7 mouse cellular contexts compared by ENCODE assay signal in genomic region chr11:100389931-100390445, GRCm38 (mm10). TPM values are rescaled to one million over a fixed set of nuclear protein-coding genes. Genes with fewer than 3 reads are reported as not detected.
DNase-seq lines count a peak whose midpoint lies in the region; ATAC-seq and TF ChIP-seq lines count a peak whose summit lies in the region.

No protein-coding gene starts in this region.

- no peak overlapping the region for H3K4me3 ChIP-seq in heart, postnatal 0 days (ENCODE audit: low read depth, low read length)

- peak overlapping the region; percentile 44 for H3K4me2 ChIP-seq in heart, postnatal 0 days (ENCODE audit: low read depth, low read length)

- WGBS in heart, postnatal 0 days: 19% methylated on average over 8 of the region's 8 CpGs

- TF ChIP-seq EP300 in heart, postnatal 0 days (IDR thresholded peaks at IDR 0.05; ENCODE audit: low read depth): peak; percentile 61; the same call in 1 of the 2 replicates

- H3K9ac ChIP-seq in heart, postnatal 0 days (replicated peaks; ENCODE audit: low read depth, low read length): peak overlapping the region; percentile 32; the same call in 1 of the 2 replicates

- H3K9me3 ChIP-seq in heart, postnatal 0 days (replicated peaks; ENCODE audit: control insufficient read depth, low read length): no peaks in the 10 kb centered on the region

- peaks cover 86% of the 10 kb centered on the region for H3K4me1 ChIP-seq in heart, postnatal 0 days (ENCODE audit: control insufficient read depth, insufficient read depth)

- H3K27me3 ChIP-seq in heart, postnatal 0 days (ENCODE audit: control insufficient read depth, insufficient read depth, low read length): no peaks in the 10 kb centered on the region

- no peak for TF ChIP-seq CTCF in heart, postnatal 0 days (IDR thresholded peaks at IDR 0.05; ENCODE audit: low read depth)

- H3K36me3 ChIP-seq in heart, postnatal 0 days (replicated peaks; ENCODE audit: control insufficient read depth, insufficient read depth, low read length): peaks cover 18% of the 10 kb centered on the region

- ATAC-seq in heart, postnatal 0 days (ENCODE audit: insufficient read depth, low read depth): peak; percentile 21
- no peak for ATAC-seq in megakaryocyte-erythroid progenitor cell, adult 5-6 weeks (replicated peaks; ENCODE audit: low FRiP score, low TSS enrichment, poor library complexity, severe bottlenecking)

- peak; percentile 49 to 69 for DNase-seq in adrenal gland, postnatal 36 days
- DNase-seq in cerebellum, postnatal 14 days: peak; percentile 85 to 88
- DNase-seq in heart, postnatal 0 days (ENCODE audit: low spot score): peak; percentile 59
- peak; percentile 78 to 84 for DNase-seq in kidney, postnatal 36 days
- DNase-seq in skeletal muscle tissue, adult 2 months (ENCODE audit: low read depth, low spot score): peak; percentile 81
- DNase-seq in right cerebral cortex, postnatal 14 days: no peak

- peak overlapping the region; percentile 88 for H3K27ac ChIP-seq in heart, postnatal 0 days (ENCODE audit: low read depth)

RNA-seq across cellular contexts. Expression of gene Jup, which starts 7.6 kb away (rescaled TPM):
- 10 to 100 TPM; 73.9 to 87.1 TPM for total RNA-seq in adrenal gland, postnatal 36 days (2021)
- total RNA-seq in heart, postnatal 0 days (2014; rRNA removed; ENCODE audit: low replicate concordance): 319 and 341 TPM in 2 replicates
- polyA plus RNA-seq in heart, postnatal 0 days (2015; fragmentation: Nextera tagmentation; extraction: Ambion mirVana): 135 and 142 TPM in 2 replicates
- total RNA-seq in megakaryocyte-erythroid progenitor cell, adult 5-6 weeks (2014; fragmentation: Nextera tagmentation): 0.40 and 0.81 TPM in 2 replicates
- 0.52 and 0.80 TPM in 2 replicates for total RNA-seq in megakaryocyte-erythroid progenitor cell, adult 5-6 weeks (2017)

RNA-seq across cellular contexts. Expression of gene P3h4, which starts 24.6 kb away (rescaled TPM):
- 10 to 100 TPM; 26.3 to 40.5 TPM for total RNA-seq in adrenal gland, postnatal 36 days (2021)
- total RNA-seq in heart, postnatal 0 days (2014; rRNA removed; ENCODE audit: low replicate concordance): 58.0 and 66.1 TPM in 2 replicates
- 39.3 and 42.9 TPM in 2 replicates for polyA plus RNA-seq in heart, postnatal 0 days (2015; fragmentation: Nextera tagmentation; extraction: Ambion mirVana)
- 1.0 TPM in 1 of 2 replicates, not detected in the other for total RNA-seq in megakaryocyte-erythroid progenitor cell, adult 5-6 weeks (2014; fragmentation: Nextera tagmentation)
- 0.08 and 0.33 TPM in 2 replicates for total RNA-seq in megakaryocyte-erythroid progenitor cell, adult 5-6 weeks (2017)

RNA-seq across cellular contexts. Expression of gene Fkbp10, which starts 25.5 kb away (rescaled TPM):
- 10 to 100 TPM; 23.7 to 27.2 TPM for total RNA-seq in adrenal gland, postnatal 36 days (2021)
- total RNA-seq in heart, postnatal 0 days (2014; rRNA removed; ENCODE audit: low replicate concordance): 106 and 114 TPM in 2 replicates
- 93.0 and 95.9 TPM in 2 replicates for polyA plus RNA-seq in heart, postnatal 0 days (2015; fragmentation: Nextera tagmentation; extraction: Ambion mirVana)
- not detected in 2 replicates for total RNA-seq in megakaryocyte-erythroid progenitor cell, adult 5-6 weeks (2014; fragmentation: Nextera tagmentation)
- 0.53 TPM in 1 of 2 replicates, not detected in the other for total RNA-seq in megakaryocyte-erythroid progenitor cell, adult 5-6 weeks (2017)

RNA-seq across cellular contexts. Expression of gene Hap1, which starts 34.1 kb away (rescaled TPM):
- total RNA-seq in adrenal gland, postnatal 36 days (2021): 10 to 100 TPM; 36.0 to 43.8 TPM
- 3.5 and 5.7 TPM in 2 replicates for total RNA-seq in heart, postnatal 0 days (2014; rRNA removed; ENCODE audit: low replicate concordance)
- polyA plus RNA-seq in heart, postnatal 0 days (2015; fragmentation: Nextera tagmentation; extraction: Ambion mirVana): 2.0 TPM in 2 replicates
- not detected in 2 replicates for total RNA-seq in megakaryocyte-erythroid progenitor cell, adult 5-6 weeks (2014; fragmentation: Nextera tagmentation)
- total RNA-seq in megakaryocyte-erythroid progenitor cell, adult 5-6 weeks (2017): not detected in 2 replicates

RNA-seq across cellular contexts. Expression of gene Nt5c3b, which starts 51.6 kb away (rescaled TPM):
- total RNA-seq in adrenal gland, postnatal 36 days (2021): 10 to 100 TPM; 53.8 to 58.2 TPM
- 54.4 and 68.3 TPM in 2 replicates for total RNA-seq in heart, postnatal 0 days (2014; rRNA removed; ENCODE audit: low replicate concordance)
- polyA plus RNA-seq in heart, postnatal 0 days (2015; fragmentation: Nextera tagmentation; extraction: Ambion mirVana): 84.7 and 85.0 TPM in 2 replicates
- total RNA-seq in megakaryocyte-erythroid progenitor cell, adult 5-6 weeks (2014; fragmentation: Nextera tagmentation): 35.7 and 54.2 TPM in 2 replicates
- total RNA-seq in megakaryocyte-erythroid progenitor cell, adult 5-6 weeks (2017): 25.9 and 33.8 TPM in 2 replicates

Comparison
In these comparisons a context has a peak if more than half of its experiments do, and no peak if none do; other contexts are left out.
1. RNA of gene Jup, which starts 7.6 kb away (total RNA-seq): 319 to 341 TPM in heart, postnatal 0 days and 73.9 to 87.1 TPM in adrenal gland, postnatal 36 days; 0.40 to 0.81 TPM in megakaryocyte-erythroid progenitor cell, adult 5-6 weeks; every median in the first group is over 10 times any median in the second.
2. RNA of gene P3h4, which starts 24.6 kb away (total RNA-seq): 58.0 to 66.1 TPM in heart, postnatal 0 days and 26.3 to 40.5 TPM in adrenal gland, postnatal 36 days; 0.08 to 1.0 TPM in megakaryocyte-erythroid progenitor cell, adult 5-6 weeks; every median in the first group is over 10 times any median in the second.
3. RNA of gene Fkbp10, which starts 25.5 kb away (total RNA-seq): 106 to 114 TPM in heart, postnatal 0 days and 23.7 to 27.2 TPM in adrenal gland, postnatal 36 days; 0.53 TPM in megakaryocyte-erythroid progenitor cell, adult 5-6 weeks; every median in the first group is over 10 times any median in the second.